Mouse (Mus musculus): ENCODE results near the gene Zfp592. TPM values are rescaled to one million over a fixed set of nuclear protein-coding genes. Genes with fewer than 3 reads are reported as not detected.

Zfp592 gene
- polyA plus RNA-seq, 1 experiment from 2014 or later: 15.0 TPM

- Histone ChIP-seq H3K36me3 (ENCODE audit: inconsistent target) (no peaks in the 10 kb centered on the region), H3K4me3 (ENCODE audit: inconsistent target) (no peak overlapping the region), H3K27ac (no peak overlapping the region), H3K79me2 (ENCODE audit: inconsistent target) (no peaks in the 10 kb centered on the region)
- 87% methylated on average over 6 of the region's 6 CpGs for WGBS (ENCODE audit: missing documents)
These were observed 100.8 kb downstream of the Zfp592 start for GRCm38 (mm10) chr7:81094104-81094757.

Other genes with a start within 250 kb of the Zfp592 start
- 294 to 476 TPM (median 316 TPM) in 3 replicates for gene Iqgap1, start 167.7 kb upstream of the Zfp592 start, polyA plus RNA-seq (2018)
- 1.9 to 4.8 TPM (median 2.1 TPM) in 3 replicates for gene Zscan2, start 132.8 kb upstream of the Zfp592 start, polyA plus RNA-seq (2018)
- gene Wdr73, start 92.4 kb upstream of the Zfp592 start, polyA plus RNA-seq (2018): 4.5 to 12.1 TPM (median 8.8 TPM) in 3 replicates
- 0.94 to 1.9 TPM in 2 of 3 replicates, not detected in the other for gene Nmb, start 88.6 kb upstream of the Zfp592 start, polyA plus RNA-seq (2018)
- 67.1 to 82.0 TPM (median 75.1 TPM) in 3 replicates for gene Sec11a, start 45.9 kb upstream of the Zfp592 start, polyA plus RNA-seq (2018)
- 0.03 to 0.06 TPM in 2 of 3 replicates, not detected in the other for gene Alpk3, start 63.9 kb downstream of the Zfp592 start, polyA plus RNA-seq (2018)
- not detected in 3 replicates for gene Slc28a1, start 121.1 kb downstream of the Zfp592 start, polyA plus RNA-seq (2018)
- 18.3 to 37.2 TPM (median 28.5 TPM) in 3 replicates for gene Pde8a, start 219.9 kb downstream of the Zfp592 start, polyA plus RNA-seq (2018)

All from macrophage (primary cell).